Mouse (Mus musculus) layer of hippocampus, adult 11-12 months (tissue): ENCODE measurements around the gene Stox2.
A peak's percentile ranks its signal among the peaks of the same experiment; 100 is the strongest.

ENCODE experiments used
- DNase-seq: peaks from one replicate; pipeline ENCODE4 v3.0.0; 2022; ENCODE audit warnings: low spot score

The Stox2 gene

DNA sequence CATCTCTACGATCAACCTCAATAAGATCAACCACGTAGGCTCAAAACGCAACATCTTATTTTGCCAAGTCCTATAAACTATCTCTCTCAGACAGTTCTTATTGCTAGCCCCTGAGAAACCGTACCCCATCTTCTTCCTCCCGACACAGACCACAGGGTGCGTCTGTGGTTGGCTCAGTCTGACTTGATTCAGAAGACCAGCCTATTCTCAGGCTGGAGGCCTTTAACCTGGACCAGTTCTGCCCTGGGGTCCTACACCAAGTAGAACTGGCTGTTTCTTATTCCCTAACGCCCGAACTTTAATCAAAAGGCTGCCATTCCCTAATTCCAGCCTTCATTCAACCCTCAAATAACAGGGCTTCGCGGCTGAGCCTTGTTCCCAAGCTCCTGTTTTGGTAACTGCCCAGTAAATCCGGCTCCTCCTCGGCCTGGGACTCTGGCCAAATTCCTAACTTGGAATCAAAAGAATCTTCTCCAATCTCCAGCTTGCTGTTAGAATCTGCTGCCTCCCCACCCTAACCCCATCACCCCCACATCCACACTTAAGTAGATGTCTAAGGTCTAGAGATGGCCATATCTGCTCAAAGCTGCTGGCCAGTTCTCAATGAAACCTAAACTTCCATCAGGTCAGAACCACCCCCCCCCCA is 91.5 kb downstream of the Stox2 start:
- DNase-seq: no peak

DNA sequence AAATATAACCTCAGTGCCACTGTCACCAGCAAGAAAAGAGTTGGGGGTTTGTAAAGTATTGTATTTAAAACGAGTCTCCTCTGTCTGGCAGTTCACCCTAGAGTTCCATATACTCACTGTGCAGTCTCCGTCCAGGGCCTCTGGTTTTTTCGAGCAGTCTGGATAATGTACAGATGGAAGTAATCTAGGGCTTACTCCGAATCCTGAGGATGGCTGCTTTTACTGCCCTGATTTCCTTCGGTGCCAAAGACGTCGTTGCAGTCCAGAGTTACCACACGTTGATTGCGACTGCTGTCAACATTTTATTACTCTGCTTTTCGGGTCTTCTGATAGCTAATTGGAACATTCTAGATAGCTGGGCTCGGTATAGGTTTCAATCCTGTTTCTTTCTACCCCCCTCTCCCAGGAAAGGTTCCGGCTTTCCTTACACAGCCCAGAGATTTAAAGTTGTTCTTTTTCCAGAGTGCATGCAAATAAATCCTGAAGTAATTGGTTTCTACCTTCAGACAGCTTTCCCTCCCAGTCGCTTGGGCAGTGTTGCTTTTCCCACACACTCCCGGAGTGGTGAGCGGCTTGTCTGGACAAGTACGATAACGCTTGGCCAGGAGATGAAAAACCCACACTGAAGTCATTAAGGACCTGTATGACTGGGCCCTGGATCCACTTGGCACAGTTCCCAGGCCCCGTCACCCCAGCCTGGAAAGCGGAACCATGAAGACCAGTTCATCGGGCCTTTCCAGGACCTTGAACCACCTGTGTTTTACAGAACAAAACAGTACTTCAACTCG is 94.1 kb downstream of the Stox2 start:
- no peak for DNase-seq

GRCm38 (mm10) chr8:47349082-47349481 is 97.1 kb downstream of the Stox2 start:
- no peak for DNase-seq

GRCm38 (mm10) chr8:47347809-47348208 is 98.4 kb downstream of the Stox2 start:
- no peak for DNase-seq

- peak; percentile 86 for DNase-seq
These were observed 100.4 kb downstream of the Stox2 start for GRCm38 (mm10) chr8:47345772-47346103.

DNA sequence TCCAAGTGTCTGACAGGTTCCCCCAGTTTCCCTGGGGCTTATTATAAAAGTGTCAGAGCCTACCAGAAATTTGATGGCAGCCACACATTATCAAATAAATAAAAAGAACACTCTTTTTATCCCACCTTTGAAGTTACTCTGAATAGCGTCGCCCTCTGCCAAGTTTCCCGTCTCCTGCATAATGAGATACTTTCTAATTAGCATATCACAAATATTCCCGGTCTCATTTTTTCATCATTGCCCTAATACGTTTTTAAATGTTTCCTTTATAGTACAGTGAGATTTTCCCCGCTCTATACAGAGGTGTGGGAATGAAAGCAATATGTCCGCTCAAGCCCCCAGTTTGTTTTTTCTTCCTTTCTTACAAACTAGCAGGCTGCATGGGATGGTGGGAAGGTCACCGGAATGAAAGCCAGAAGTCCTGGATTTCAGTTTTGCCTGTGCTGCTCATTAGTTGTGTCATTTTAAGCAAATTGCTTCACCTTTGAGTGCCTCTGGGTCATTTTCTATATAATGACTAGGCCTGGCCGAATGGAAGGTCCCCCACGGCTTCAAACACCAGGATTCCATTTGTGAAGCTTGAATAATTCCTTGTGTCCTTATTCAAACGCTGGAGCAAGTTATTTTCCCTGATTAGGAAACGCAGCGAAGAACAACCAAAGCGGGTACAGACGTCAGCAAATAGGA is 100.9 kb downstream of the Stox2 start:
- DNase-seq: no peak

- DNase-seq: no peak
These were observed 104.7 kb downstream of the Stox2 start for GRCm38 (mm10) chr8:47341474-47341873.

- DNase-seq: no peak
These were observed 107.4 kb downstream of the Stox2 start for GRCm38 (mm10) chr8:47338691-47339323.

DNA sequence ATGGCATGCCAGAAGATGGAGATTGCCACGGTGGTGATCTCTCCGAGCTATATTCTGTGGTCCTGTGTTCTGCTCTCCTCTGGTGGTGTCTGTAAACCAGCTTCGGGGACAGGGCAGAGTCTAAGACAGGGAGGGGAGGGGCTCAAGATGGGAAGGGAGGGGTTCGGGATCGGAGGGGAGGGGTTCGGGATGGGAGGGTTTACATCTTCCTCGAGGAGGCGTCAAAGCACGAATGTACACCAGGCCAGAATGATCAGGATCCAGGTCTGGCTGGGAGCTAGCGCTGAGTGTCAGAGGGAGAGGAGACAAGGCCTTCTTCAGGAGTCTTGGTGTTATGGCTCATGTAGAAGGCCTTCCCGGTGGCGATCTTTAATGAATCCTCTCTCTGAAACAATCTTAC is 109.7 kb downstream of the Stox2 start:
- DNase-seq: no peak

DNA sequence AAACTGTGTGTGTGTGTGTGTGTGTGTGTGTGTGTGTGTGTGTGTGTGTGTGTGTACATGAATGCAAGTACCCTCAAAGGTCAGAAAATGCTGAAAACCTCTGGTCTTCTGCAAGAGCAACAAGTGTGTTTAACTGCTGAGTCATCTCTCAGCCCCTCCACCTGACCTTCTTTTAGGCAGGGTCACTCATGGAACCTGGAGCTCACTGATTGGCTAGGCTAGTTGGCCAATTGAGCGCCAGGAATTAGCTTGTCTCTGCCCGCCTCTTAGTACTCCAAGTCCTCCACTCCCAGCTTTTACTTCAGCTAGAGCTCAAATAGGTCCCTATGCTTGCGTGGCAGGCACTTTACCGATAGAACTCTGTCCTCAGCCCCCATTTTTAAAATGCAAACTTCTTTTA is 110.2 kb downstream of the Stox2 start:
- no peak for DNase-seq

DNA sequence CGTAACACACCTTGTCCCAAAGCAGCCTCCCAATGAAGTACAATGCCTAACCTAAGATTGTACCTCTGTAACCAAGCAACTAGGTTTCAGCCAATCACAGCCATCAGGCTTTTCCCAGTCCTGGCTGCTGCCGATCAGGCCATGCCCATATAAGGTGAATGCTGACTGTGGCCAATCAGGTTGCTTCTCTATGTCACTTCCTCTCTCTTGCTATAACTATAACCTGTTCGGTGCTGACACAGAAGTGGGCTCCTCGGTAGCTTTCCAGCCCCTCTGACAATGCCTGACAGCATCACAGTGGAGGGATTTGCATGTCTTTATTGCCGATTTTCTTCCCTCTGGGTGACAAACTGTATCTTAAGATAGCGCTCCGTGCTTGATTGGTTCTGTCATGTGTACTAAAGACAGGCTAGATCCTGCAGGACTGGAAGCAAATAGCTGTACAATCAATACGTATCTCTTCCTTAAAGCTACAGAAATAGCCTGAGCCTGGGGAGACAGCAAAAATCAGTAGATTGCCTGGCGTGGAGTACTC is 111.9 kb downstream of the Stox2 start:
- DNase-seq: peak; percentile 84

- DNase-seq: no peak
These were observed 113.2 kb downstream of the Stox2 start for GRCm38 (mm10) chr8:47332941-47333340.

DNA sequence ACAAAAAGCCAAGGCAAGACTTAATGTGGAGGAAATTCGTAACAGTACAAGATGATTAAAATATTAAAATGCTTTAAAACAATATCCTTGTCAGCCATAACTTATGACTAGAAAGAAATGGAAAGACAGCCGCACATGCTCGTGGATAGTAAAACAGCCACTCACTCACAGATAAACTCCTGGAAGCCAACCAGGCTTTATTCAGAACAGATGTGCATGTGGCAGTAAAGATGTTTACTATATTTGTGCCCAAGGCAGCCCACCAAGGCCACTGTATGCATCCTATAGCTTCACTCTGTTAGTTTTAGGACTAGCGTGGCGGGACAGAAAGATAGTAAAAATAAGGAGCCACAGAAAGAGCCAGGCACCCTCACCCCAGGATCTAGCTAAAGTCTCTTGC is 115.2 kb downstream of the Stox2 start:
- no peak for DNase-seq

DNA sequence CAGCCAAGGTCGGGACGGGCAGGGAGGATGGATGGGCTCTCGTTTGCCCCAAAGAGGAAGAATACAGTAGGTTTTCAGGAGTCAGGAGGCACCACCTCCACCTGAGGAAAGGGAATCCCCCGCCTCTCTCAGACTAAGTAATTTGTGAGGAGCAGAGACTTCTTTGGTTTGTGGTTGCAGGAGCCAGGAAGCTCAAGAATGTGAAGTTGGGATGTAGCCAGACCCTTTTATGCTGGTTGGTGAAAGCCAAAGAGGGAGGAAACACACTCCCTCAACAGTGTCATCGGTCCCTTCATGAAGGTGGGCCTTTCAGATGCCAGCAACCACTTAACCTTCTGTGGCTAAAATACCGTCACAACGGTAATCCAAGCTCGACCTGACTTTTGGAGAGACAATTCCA is 119.8 kb downstream of the Stox2 start:
- no peak for DNase-seq

GRCm38 (mm10) chr8:47324117-47324820 is 121.9 kb downstream of the Stox2 start:
- DNase-seq: no peak

DNA sequence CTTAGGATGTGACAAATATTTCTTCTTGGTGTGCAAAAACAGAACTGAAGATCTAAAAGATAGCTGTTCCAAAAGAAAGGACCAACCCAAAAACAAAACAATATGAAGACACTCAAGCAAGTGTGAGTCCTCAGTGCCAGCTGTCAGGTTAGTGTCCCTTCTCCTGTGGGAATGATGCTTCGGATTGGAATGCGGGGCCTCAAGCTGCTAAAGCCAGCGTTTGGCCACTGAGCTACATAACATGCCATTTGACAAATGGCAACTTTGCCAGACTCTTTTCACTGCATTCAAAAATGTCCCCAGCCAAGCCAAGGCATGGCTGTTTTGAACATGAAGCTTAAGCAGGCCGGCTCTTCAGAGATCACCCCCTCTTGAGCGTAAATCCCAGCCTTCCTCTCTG is 124.9 kb downstream of the Stox2 start:
- DNase-seq: no peak

- DNase-seq: no peak
These were observed 125.5 kb downstream of the Stox2 start for GRCm38 (mm10) chr8:47320707-47321106.

DNA sequence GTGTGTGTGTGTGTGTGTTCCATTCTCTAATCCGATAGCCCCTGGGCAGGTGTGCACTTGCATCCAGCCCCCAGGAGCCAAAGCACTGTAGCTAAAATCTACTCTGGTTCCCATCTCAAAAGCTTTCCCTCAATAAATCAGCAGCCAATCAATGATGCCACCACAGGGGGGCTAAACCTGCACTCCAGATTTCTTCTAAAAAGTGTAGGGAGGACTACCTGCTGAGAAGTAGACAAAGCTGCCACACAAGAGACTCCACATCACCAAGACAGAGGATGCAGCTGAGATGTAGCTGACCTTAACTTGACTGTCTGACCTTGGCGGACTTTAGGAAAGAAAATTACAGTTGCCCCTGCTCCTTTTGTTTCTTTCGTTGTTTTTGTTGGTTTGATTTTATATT is 127.7 kb downstream of the Stox2 start:
- DNase-seq: no peak

GRCm38 (mm10) chr8:47308176-47308575 is 138.0 kb downstream of the Stox2 start:
- no peak for DNase-seq

DNA sequence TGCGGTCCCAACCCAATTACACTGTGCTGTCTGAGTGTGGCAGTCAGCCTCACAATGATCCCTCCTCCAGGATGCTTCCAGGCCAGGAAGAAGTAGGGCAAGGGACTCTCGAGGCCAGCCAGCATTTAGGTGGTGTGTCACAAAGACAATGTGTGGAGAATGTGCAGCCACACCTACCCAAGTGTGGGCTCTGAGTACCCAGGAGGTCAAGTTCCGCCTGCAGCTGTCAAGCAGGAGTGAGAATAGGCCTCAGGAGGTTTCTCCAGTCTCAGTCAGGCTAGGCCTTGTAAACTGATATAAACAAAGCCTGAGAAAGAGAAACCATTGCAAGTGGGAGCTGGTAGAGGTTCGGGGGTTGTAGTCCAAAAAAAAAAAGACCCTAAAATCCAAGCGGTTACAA is 139.8 kb downstream of the Stox2 start:
- no peak for DNase-seq

DNA sequence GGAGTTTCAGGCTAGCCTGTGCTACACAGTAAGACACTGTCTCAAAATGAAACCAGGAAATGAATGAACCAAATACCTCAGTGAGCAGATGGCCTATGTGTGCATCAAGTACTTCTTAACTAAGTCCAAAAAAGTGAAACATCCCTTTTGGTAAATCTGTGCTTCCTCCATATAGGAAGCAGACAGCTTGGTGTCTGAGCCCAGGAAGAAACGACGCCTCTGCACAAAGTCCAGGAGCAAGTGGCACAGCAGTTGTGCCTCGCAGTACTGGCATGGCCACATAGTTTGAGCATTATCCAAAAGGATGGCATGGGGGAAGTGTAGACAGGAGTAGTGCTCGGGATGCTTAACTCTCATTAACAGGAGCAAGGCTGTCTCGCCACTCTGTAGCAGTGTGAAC is 140.3 kb downstream of the Stox2 start:
- DNase-seq: no peak

GRCm38 (mm10) chr8:47298460-47298859 is 147.7 kb downstream of the Stox2 start:
- no peak for DNase-seq
